Mouse (Mus musculus) yolk sac, embryonic 10.5 days (tissue): ENCODE measurements around the gene Lca5l.

ENCODE experiments used
- DNase-seq: peaks from one replicate; pipeline ENCODE4 v3.0.0-alpha.2; 2017; ENCODE audit warnings: low spot score

The Lca5l gene

DNA sequence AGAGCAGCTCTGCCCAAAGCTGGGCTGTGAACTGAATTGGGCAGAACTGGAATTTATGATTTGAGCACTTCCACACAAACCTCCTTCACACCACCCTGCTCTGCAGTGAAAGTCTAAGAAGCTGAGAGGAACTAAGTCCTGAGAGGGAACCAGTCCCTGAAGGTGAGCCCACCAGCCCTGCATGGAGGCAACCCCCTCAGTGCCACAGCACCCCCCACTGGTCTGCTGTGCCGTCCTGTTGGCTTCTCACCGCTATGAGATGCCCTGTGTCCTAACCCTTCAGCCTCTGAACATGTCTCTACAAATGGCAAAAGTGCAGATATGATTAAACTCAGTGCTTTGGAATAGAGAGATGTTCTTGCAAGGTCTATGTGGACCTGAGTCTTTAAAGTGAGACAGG, 79.3 kb downstream of the Lca5l start:
- no peak for DNase-seq

DNA sequence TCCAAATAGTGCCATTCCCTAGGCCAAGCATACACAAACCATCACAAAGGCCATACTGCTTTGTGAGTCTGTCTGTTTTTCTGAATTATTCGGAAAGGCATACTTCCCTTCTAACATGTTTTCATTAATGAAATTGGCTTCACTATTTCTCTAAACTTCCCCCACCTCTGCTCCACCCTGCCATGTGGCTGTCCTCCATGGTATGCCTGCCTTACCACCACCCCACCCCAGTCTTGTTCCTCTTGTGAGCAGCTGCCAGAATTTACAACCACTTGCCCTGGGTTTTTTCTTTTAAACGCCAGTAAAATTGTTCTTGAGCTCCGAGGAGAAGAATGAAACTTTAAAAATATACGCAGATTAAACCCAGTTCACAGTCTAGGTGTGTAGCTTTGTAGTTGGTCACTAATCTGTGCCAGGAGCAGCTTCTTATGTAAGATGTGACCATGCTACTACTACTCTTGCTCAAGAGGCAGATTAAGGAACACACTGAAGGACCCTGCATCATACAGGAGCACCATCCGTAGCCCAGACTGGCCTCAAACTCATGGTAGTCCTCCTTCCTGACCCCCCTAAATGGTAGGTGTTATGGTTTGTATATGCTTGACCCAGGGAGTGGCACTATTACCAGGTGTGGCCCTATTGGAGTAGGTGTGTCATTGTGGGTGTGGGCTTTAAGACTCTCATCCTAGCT, 81.3 kb downstream of the Lca5l start:
- DNase-seq: no peak

DNA sequence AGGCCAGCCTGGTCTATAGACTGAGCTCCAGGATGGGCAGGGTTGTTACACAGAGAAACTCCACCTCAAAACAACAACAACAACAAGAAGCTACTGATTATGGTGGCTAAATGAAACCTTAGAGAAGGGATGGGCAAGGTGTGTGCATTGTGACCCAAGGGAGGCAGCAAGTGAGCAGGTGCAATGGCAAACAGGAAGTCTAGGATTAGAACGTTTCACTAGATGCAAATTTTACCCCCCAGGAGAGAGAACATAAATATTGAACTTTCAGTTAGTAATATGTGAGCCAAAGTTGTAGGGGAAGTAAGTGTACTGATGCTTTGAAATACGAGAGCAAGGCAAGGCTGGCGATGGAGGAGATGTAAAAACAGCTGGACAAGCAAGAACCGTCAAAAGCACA, 82.4 kb downstream of the Lca5l start:
- DNase-seq: no peak
